Mouse (Mus musculus) heart, embryonic 11.5 days (tissue): Measurements from ENCODE around the gene Prdm16. TPM values are rescaled to one million over a fixed set of nuclear protein-coding genes. Genes with fewer than 3 reads are reported as not detected.

Experiments
- ATAC-seq: fragments of 200-750 bp; cut with Nextera tagmentation; replicated peaks from 2 replicates; pipeline ENCODE4 v1.8.0; 2017; ENCODE audit warnings: moderate library complexity; ENCODE audit not compliant: insufficient number of reproducible peaks, low FRiP score, low TSS enrichment
- H3K27ac ChIP-seq: fragments of 300-500 bp; sonication (generic); 2 replicates; pipeline ENCODE4 v1.5.1; 2014; ENCODE audit warnings: mild to moderate bottlenecking, low read depth, low read length
- H3K27me3 ChIP-seq: fragments of 300-500 bp; sonication (generic); 2 replicates; pipeline ENCODE4 v1.6.1; 2014; ENCODE audit warnings: mild to moderate bottlenecking, low read length, mixed read lengths; ENCODE audit not compliant: control insufficient read depth, insufficient read depth
- H3K36me3 ChIP-seq: fragments of 300-500 bp; sonication (generic); 2 replicates; pipeline ENCODE4 v1.6.1; 2014; ENCODE audit warnings: mild to moderate bottlenecking, low read length, moderate library complexity, mixed read lengths; ENCODE audit not compliant: control insufficient read depth, insufficient read depth
- H3K4me1 ChIP-seq: fragments of 300-500 bp; sonication (generic); 2 replicates; pipeline ENCODE4 v1.6.1; 2014; ENCODE audit warnings: low read length; ENCODE audit not compliant: control insufficient read depth, insufficient read depth
- H3K4me2 ChIP-seq: fragments of 300-500 bp; sonication (generic); 2 replicates; pipeline ENCODE4 v1.6.1; 2014; ENCODE audit warnings: mild to moderate bottlenecking, moderate library complexity
- H3K4me3 ChIP-seq: fragments of 300-500 bp; sonication (generic); 2 replicates; pipeline ENCODE4 v1.5.1; 2014; ENCODE audit warnings: low read depth, low read length
- H3K9ac ChIP-seq: fragments of 300-500 bp; sonication (generic); 2 replicates; pipeline ENCODE4 v1.6.1; 2014; ENCODE audit warnings: mild to moderate bottlenecking, low read depth, low read length, moderate library complexity
- H3K9me3 ChIP-seq: fragments of 300-500 bp; sonication (generic); replicated peaks from 2 replicates; pipeline ENCODE4 v1.6.1; 2016; ENCODE audit warnings: low read length; ENCODE audit not compliant: control insufficient read depth
- WGBS: fragments of 180-500 bp; shearing (Covaris S2); extraction: QIAGEN DNeasy Blood & Tissue Kit; methylation state at CpG from one replicate; pipeline ENCODE4 v1.1.7; 2014; ENCODE audit not compliant: insufficient replicate concordance; 5-methylcytosine and 5-hydroxymethylcytosine counted together
- polyA plus RNA-seq: library from polyadenylated mRNA; unstranded; fragments of >200 nt; fragmentation: Nextera tagmentation; extraction: Ambion mirVana; gene quantifications from 2 replicates; pipeline ENCODE4 v1.2.1, GENCODE M21; 2014

Prdm16 gene
- polyA plus RNA-seq, 1 experiment from 2014 or later: 14.2 TPM

- H3K4me2 ChIP-seq: no peak overlapping the region
- 69% methylated on average over 21 of the region's 21 CpGs for WGBS
- H3K4me1 ChIP-seq: peaks cover 36% of the 10 kb centered on the region
- H3K9ac ChIP-seq: no peak overlapping the region
- H3K27ac ChIP-seq: no peak overlapping the region
- no peak for ATAC-seq
- no peaks in the 10 kb centered on the region for H3K36me3 ChIP-seq
- H3K9me3 ChIP-seq: no peaks in the 10 kb centered on the region
- 0 out of 2 replicates have a peak, but pooled peaks cover 3% of the 10 kb centered on the region for H3K27me3 ChIP-seq
- no peak overlapping the region for H3K4me3 ChIP-seq
These were observed 89.4 kb downstream of the Prdm16 start for GRCm38 (mm10) chr4:154547176-154547855.

GRCm38 (mm10) chr4:154545296-154545695 is 91.4 kb downstream of the Prdm16 start:
- Histone ChIP-seq H3K36me3 (no peaks in the 10 kb centered on the region), H3K4me3 (no peak overlapping the region), H3K27me3 (0 out of 2 replicates have a peak, but pooled peaks cover 3% of the 10 kb centered on the region), H3K4me1 (peaks cover 56% of the 10 kb centered on the region), H3K27ac (no peak overlapping the region), H3K9me3 (no peaks in the 10 kb centered on the region), H3K4me2 (no peak overlapping the region), H3K9ac (no peak overlapping the region)
- WGBS: 64% methylated on average over 9 of the region's 9 CpGs
- ATAC-seq: no peak

GRCm38 (mm10) chr4:154543921-154544320 is 92.8 kb downstream of the Prdm16 start:
- peaks cover 61% of the 10 kb centered on the region for H3K4me1 ChIP-seq
- no peaks in the 10 kb centered on the region for H3K36me3 ChIP-seq
- peak overlapping the region; percentile 88; the same call in 1 of the 2 replicates for H3K27ac ChIP-seq
- no peaks in the 10 kb centered on the region for H3K9me3 ChIP-seq
- WGBS: 48% methylated on average over 21 of the region's 21 CpGs
- no peak overlapping the region for H3K4me3 ChIP-seq
- no peak overlapping the region for H3K9ac ChIP-seq
- ATAC-seq: no peak
- 0 out of 2 replicates have a peak, but pooled peaks cover 3% of the 10 kb centered on the region for H3K27me3 ChIP-seq
- H3K4me2 ChIP-seq: peak overlapping the region; percentile 57

- Histone ChIP-seq H3K4me2 (peak overlapping the region; percentile 57), H3K4me1 (peaks cover 61% of the 10 kb centered on the region), H3K27me3 (no peaks in the 10 kb centered on the region), H3K9me3 (no peaks in the 10 kb centered on the region), H3K9ac (0 out of 2 replicates have a peak overlapping the region, but pooled peaks have one; percentile 58), H3K27ac (peak overlapping the region; percentile 88), H3K36me3 (no peaks in the 10 kb centered on the region), H3K4me3 (0 out of 2 replicates have a peak overlapping the region, but pooled peaks have one; percentile 18)
- ATAC-seq: 0 out of 2 replicates have a peak, but pooled peaks have one; percentile 19
- WGBS: 60% methylated on average over 4 of the region's 4 CpGs
These were observed 93.5 kb downstream of the Prdm16 start for GRCm38 (mm10) chr4:154543128-154543527.

GRCm38 (mm10) chr4:154542568-154542967 is 94.1 kb downstream of the Prdm16 start:
- H3K4me3 ChIP-seq: peak overlapping the region; percentile 18; the same call in 1 of the 2 replicates
- H3K9me3 ChIP-seq: no peaks in the 10 kb centered on the region
- peak overlapping the region; percentile 57 for H3K4me2 ChIP-seq
- H3K9ac ChIP-seq: peak overlapping the region; percentile 58; the same call in 1 of the 2 replicates
- H3K4me1 ChIP-seq: peaks cover 60% of the 10 kb centered on the region
- no peaks in the 10 kb centered on the region for H3K36me3 ChIP-seq
- H3K27ac ChIP-seq: peak overlapping the region; percentile 88
- no peak for ATAC-seq
- 21% methylated on average over 5 of the region's 5 CpGs for WGBS
- H3K27me3 ChIP-seq: no peaks in the 10 kb centered on the region

- Histone ChIP-seq H3K4me3 (no peak overlapping the region), H3K27me3 (no peaks in the 10 kb centered on the region), H3K9me3 (no peaks in the 10 kb centered on the region), H3K4me2 (no peak overlapping the region), H3K9ac (no peak overlapping the region), H3K36me3 (no peaks in the 10 kb centered on the region), H3K4me1 (peaks cover 56% of the 10 kb centered on the region), H3K27ac (peak overlapping the region; percentile 88)
- no peak for ATAC-seq
- WGBS: 49% methylated on average over 9 of the region's 9 CpGs
These were observed 94.9 kb downstream of the Prdm16 start for GRCm38 (mm10) chr4:154541632-154542276.

- H3K27me3 ChIP-seq: no peaks in the 10 kb centered on the region
- H3K9me3 ChIP-seq: no peaks in the 10 kb centered on the region
- 33% methylated on average over 10 of the region's 10 CpGs for WGBS
- no peak overlapping the region for H3K4me3 ChIP-seq
- no peak overlapping the region for H3K4me2 ChIP-seq
- no peak for ATAC-seq
- H3K36me3 ChIP-seq: no peaks in the 10 kb centered on the region
- no peak overlapping the region for H3K27ac ChIP-seq
- H3K4me1 ChIP-seq: peaks cover 53% of the 10 kb centered on the region
- no peak overlapping the region for H3K9ac ChIP-seq
These were observed 96.0 kb downstream of the Prdm16 start for GRCm38 (mm10) chr4:154540671-154541070.

GRCm38 (mm10) chr4:154539703-154540102 is 97.0 kb downstream of the Prdm16 start:
- Histone ChIP-seq H3K36me3 (no peaks in the 10 kb centered on the region), H3K4me2 (no peak overlapping the region), H3K27ac (no peak overlapping the region), H3K4me1 (peaks cover 47% of the 10 kb centered on the region), H3K4me3 (no peak overlapping the region), H3K9me3 (no peaks in the 10 kb centered on the region), H3K27me3 (no peaks in the 10 kb centered on the region), H3K9ac (no peak overlapping the region)
- 64% methylated on average over 12 of the region's 12 CpGs for WGBS
- ATAC-seq: no peak
